Mouse (Mus musculus) central nervous system, embryonic 14 days (tissue): ENCODE results near the gene Ecsit. TPM values are rescaled to one million over a fixed set of nuclear protein-coding genes. Genes with fewer than 3 reads are reported as not detected.

ENCODE experiments used
- polyA plus RNA-seq: library from polyadenylated mRNA; depleted of rRNA; stranded (reverse); fragments of >200 nt; gene quantifications from 2 replicates; pipeline ENCODE4 v1.2.3, GENCODE M21; 2012; rRNA removed

Ecsit gene
- polyA plus RNA-seq, result 49.9 TPM in 2 replicates

DNA sequence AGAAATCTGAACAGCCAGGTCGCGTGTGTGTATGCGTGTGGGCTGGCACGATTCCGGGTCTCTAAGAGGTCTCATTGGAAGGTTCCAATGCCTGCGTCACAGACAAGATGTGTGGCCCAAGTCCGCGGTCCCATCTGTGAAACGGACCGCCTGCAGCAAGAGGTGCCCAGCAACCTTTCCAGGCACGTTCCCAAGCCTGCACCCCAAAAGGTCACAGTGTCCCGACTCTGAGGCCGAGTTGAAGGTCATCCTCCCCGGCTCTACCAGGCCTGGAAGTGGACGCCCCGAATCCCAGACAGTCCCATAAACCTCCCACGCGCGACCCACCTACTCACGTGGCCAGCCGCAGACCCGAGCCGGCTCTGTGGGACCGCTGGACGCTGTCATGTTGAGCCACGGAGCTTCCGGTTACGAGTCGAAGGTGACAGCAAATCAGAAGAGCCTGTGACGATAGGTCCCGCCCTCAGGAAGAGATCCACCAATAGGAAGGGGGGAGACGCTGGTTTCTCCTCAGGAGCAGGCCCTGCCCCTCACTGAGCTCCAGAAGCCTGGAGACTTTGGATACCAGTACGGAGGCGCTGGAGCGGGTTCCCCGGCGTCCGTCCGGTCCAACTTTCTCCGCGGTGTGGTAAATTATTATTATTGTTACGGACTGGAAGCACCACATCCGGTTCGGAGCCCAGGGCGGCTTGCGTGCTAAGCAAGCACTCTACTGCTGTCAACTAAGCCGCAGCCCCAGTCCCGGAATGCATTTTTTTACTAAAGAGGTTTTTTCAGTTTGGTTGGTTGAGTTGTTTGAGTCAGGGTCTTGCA is at the start of gene Ecsit:
Ecsit (minus strand) TSS at position 417 of the 813 bp plus-strand sequence.

GRCm38 (mm10) chr9:22116740-22117426 is 31.6 kb upstream of the Ecsit start, which contains the start of gene Elof1:
Gene Elof1, minus strand, starts transcription at chr9:22117172.

GRCm38 (mm10) chr9:22098993-22099696 is 13.9 kb upstream of the Ecsit start, which contains the start of gene Cnn1:
Gene Cnn1, plus strand, starts transcription at chr9:22099216.

DNA sequence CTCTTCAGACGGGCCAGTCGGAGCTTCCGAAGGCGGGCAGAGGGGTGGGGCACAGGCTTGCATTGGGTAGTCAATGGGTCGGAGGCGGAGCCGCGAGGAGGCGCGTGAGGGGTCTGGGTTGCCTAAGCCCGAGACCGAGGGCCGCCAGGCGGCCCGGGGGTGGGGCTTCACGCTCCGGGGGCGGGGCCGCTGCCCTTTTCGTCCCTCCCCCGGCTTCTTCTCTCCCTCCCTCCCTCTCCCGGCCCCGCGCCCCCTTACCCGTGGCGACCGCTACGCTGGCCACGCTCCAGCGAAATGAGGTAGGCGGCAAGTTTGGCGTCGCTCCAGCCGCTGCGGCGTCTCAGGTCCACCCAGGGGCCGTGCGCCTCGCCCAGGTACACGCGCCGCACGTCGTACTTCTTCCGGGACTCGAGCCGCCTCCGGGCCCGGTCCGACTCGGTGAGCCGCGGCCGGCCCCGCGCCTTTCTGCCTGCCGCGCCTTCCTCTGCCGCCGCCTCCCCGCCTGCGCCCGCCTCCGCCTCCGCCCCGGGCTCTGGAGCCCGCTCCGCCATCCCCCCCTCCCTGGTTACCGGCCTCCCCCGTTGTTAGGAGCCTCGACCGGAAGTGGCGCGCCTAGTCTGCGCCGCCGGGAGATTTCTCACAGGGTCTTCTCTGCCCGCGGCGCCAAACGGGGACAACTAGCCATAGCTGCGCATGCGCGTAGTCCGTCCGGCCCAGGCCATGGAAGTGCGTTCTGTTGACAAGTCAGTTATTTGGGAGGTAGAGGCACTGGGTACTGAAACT is 14.3 kb downstream of the Ecsit start, which contains the start of the genes Gm49318 and Zfp653:
Gm49318 (minus strand) TSS at position 469 of the 783 bp plus-strand sequence.
Zfp653 (minus strand) TSS at position 586 of the 783 bp plus-strand sequence.

GRCm38 (mm10) chr9:22051958-22052254 is 33.3 kb downstream of the Ecsit start, which contains the start of gene Elavl3:
Gene Elavl3, minus strand, starts transcription at chr9:22052023.

Other genes starting within 250 kb of the Ecsit start
- 0.06 TPM in 1 of 2 replicates, not detected in the other for gene Angptl8, start 249.9 kb downstream of the Ecsit start, polyA plus RNA-seq
- gene Dock6, start 232.8 kb downstream of the Ecsit start, polyA plus RNA-seq, result 58.6 and 72.8 TPM in 2 replicates
- 25.1 and 27.4 TPM in 2 replicates for gene Rab3d, start 167.2 kb downstream of the Ecsit start, polyA plus RNA-seq
- gene Ccdc159, start 158.0 kb downstream of the Ecsit start, polyA plus RNA-seq, result 18.0 and 18.3 TPM in 2 replicates
- gene Tmem205, start 157.9 kb downstream of the Ecsit start, polyA plus RNA-seq, result 34.2 and 39.4 TPM in 2 replicates
- 126 and 127 TPM in 2 replicates for gene Plppr2, start 148.4 kb downstream of the Ecsit start, polyA plus RNA-seq
- gene Swsap1, start 129.7 kb downstream of the Ecsit start, polyA plus RNA-seq, result 9.7 and 10.7 TPM in 2 replicates
- gene Epor, start 121.9 kb downstream of the Ecsit start, polyA plus RNA-seq, result 2.2 and 2.5 TPM in 2 replicates
- gene Rgl3, start 96.0 kb downstream of the Ecsit start, polyA plus RNA-seq, result 2.1 and 3.7 TPM in 2 replicates
- gene Ccdc151, start 82.8 kb downstream of the Ecsit start, polyA plus RNA-seq, result 6.0 and 7.2 TPM in 2 replicates
- 114 and 135 TPM in 2 replicates for gene Prkcsh, start 82.6 kb downstream of the Ecsit start, polyA plus RNA-seq
- gene Elavl3, start 33.4 kb downstream of the Ecsit start, polyA plus RNA-seq, result 198 and 211 TPM in 2 replicates
- gene Gm49318, start 14.2 kb downstream of the Ecsit start, polyA plus RNA-seq, result 0.14 TPM in 1 of 2 replicates, not detected in the other
- gene Zfp653, start 14.1 kb downstream of the Ecsit start, polyA plus RNA-seq, result 53.1 and 55.4 TPM in 2 replicates
- gene Cnn1, start 13.8 kb upstream of the Ecsit start, polyA plus RNA-seq, result 1.00 and 1.6 TPM in 2 replicates
- gene Elof1, start 31.7 kb upstream of the Ecsit start, polyA plus RNA-seq, result 150 and 156 TPM in 2 replicates
- 1.7 and 3.0 TPM in 2 replicates for gene Acp5, start 50.3 kb upstream of the Ecsit start, polyA plus RNA-seq
- gene Pigyl, start 71.4 kb upstream of the Ecsit start, polyA plus RNA-seq, result 87.3 and 87.8 TPM in 2 replicates
- gene Zfp872, start 102.7 kb upstream of the Ecsit start, polyA plus RNA-seq, result 0.12 and 0.14 TPM in 2 replicates
- gene Zfp809, start 140.3 kb upstream of the Ecsit start, polyA plus RNA-seq, result 7.4 and 9.4 TPM in 2 replicates
- 4.3 and 4.7 TPM in 2 replicates for gene Zfp599, start 174.5 kb upstream of the Ecsit start, polyA plus RNA-seq
- gene Zfp810, start 222.2 kb upstream of the Ecsit start, polyA plus RNA-seq, result 36.5 and 41.8 TPM in 2 replicates